Mouse (Mus musculus) forebrain, embryonic 12.5 days (tissue): Measurements from ENCODE around the gene Olfr1394. TPM values are rescaled to one million over a fixed set of nuclear protein-coding genes. Genes with fewer than 3 reads are reported as not detected.
"Not testable (repeated sequence)": the region's sequence is repeated elsewhere in the genome, so short reads cannot be mapped to it uniquely, and the experiment has no call there.

ENCODE experiments used
- ATAC-seq: fragments of 200-750 bp; cut with Nextera tagmentation; 2 replicates; pipeline ENCODE4 v1.8.0; 2017; ENCODE audit warnings: moderate TSS enrichment; ENCODE audit not compliant: low FRiP score
- H3K27ac ChIP-seq: fragments of 300-500 bp; sonication (generic); 2 replicates; pipeline ENCODE4 v1.5.1; 2016; ENCODE audit warnings: mild to moderate bottlenecking
- H3K27me3 ChIP-seq: fragments of 300-500 bp; sonication (generic); 2 replicates; pipeline ENCODE4 v1.6.1; 2016; ENCODE audit warnings: mild to moderate bottlenecking
- H3K36me3 ChIP-seq: fragments of 300-500 bp; sonication (generic); replicated peaks from 2 replicates; pipeline ENCODE4 v1.6.1; 2016; ENCODE audit warnings: mild to moderate bottlenecking
- H3K4me1 ChIP-seq: fragments of 300-500 bp; sonication (generic); 2 replicates; pipeline ENCODE4 v1.6.1; 2016
- H3K4me2 ChIP-seq: fragments of 300-500 bp; sonication (generic); 2 replicates; pipeline ENCODE4 v1.6.1; 2016; ENCODE audit warnings: mild to moderate bottlenecking, moderate library complexity
- H3K4me3 ChIP-seq: fragments of 300-500 bp; sonication (generic); replicated peaks from 2 replicates; pipeline ENCODE4 v1.5.1; 2016; ENCODE audit warnings: mild to moderate bottlenecking
- H3K9ac ChIP-seq: fragments of 300-500 bp; sonication (generic); 2 replicates; pipeline ENCODE4 v1.6.1; 2016; ENCODE audit warnings: mild to moderate bottlenecking
- H3K9me3 ChIP-seq: fragments of 300-500 bp; sonication (generic); 2 replicates; pipeline ENCODE4 v1.6.1; 2016
- WGBS: fragments of 180-500 bp; shearing (Covaris S2); methylation state at CpG from one replicate; pipeline ENCODE4 v1.1.7; 2016; 5-methylcytosine and 5-hydroxymethylcytosine counted together
- polyA plus RNA-seq: library from polyadenylated mRNA; unstranded; fragments of >200 nt; fragmentation: Nextera tagmentation; extraction: Ambion mirVana; gene quantifications from 2 replicates; pipeline ENCODE4 v1.2.1, GENCODE M21; 2016

Olfr1394 gene
- polyA plus RNA-seq, 1 experiment from 2014 or later, result not detected

GRCm38 (mm10) chr11:49168839-49169611 is 14.8 kb downstream of the Olfr1394 start:
- peaks cover 8% of the 10 kb centered on the region for H3K4me1 ChIP-seq

GRCm38 (mm10) chr11:49170576-49170975 is 16.4 kb downstream of the Olfr1394 start:
- no peak overlapping the region for H3K4me3 ChIP-seq
- H3K36me3 ChIP-seq, result no peaks in the 10 kb centered on the region
- no peak overlapping the region for H3K4me2 ChIP-seq
- 0 out of 2 replicates have a peak, but pooled peaks cover 8% of the 10 kb centered on the region for H3K9me3 ChIP-seq
- ATAC-seq, result no peak
- 88% methylated on average over 4 of the region's 4 CpGs for WGBS
- peaks cover 22% of the 10 kb centered on the region for H3K27me3 ChIP-seq
- no peak overlapping the region for H3K27ac ChIP-seq
- peaks cover 8% of the 10 kb centered on the region for H3K4me1 ChIP-seq
- H3K9ac ChIP-seq, result no peak overlapping the region

More at GRCm38 (mm10) chr11:49168839-49169611, 14.8 kb downstream of the Olfr1394 start:
- Histone ChIP-seq H3K27me3 (peaks cover 22% of the 10 kb centered on the region), H3K27ac (no peak overlapping the region), H3K36me3 (no peaks in the 10 kb centered on the region), H3K9ac (0 out of 2 replicates have a peak overlapping the region, but pooled peaks have one; percentile 36), H3K9me3 (0 out of 2 replicates have a peak, but pooled peaks cover 8% of the 10 kb centered on the region), H3K4me2 (peak overlapping the region; percentile 70), H3K4me3 (peak overlapping the region; percentile 37)
- ATAC-seq, result peak; percentile 68; the same call in 1 of the 2 replicates
- WGBS, result 7% methylated on average over 50 of the region's 50 CpGs

GRCm38 (mm10) chr11:49175345-49175744 is 21.2 kb downstream of the Olfr1394 start:
- Histone ChIP-seq H3K9me3 (no peaks in the 10 kb centered on the region), H3K27ac (no peak overlapping the region), H3K4me1 (no peaks in the 10 kb centered on the region), H3K9ac (no peak overlapping the region), H3K4me3 (no peak overlapping the region), H3K27me3 (peaks cover 2% of the 10 kb centered on the region), H3K36me3 (no peaks in the 10 kb centered on the region), H3K4me2 (no peak overlapping the region)
- ATAC-seq, result no peak
- WGBS, result 93% methylated on average over 8 of the region's 8 CpGs

- not testable (repeated sequence) for H3K36me3 ChIP-seq, H3K4me3 ChIP-seq, H3K27me3 ChIP-seq, H3K27ac ChIP-seq, H3K4me1 ChIP-seq, H3K9me3 ChIP-seq, H3K9ac ChIP-seq, ATAC-seq, H3K4me2 ChIP-seq
- 95% methylated on average over 4 of the region's 4 CpGs for WGBS
Observed at GRCm38 (mm10) chr11:49176047-49176779, 22.0 kb downstream of the Olfr1394 start.

- 68% methylated on average over 1 of the region's 1 CpGs for WGBS
Observed at GRCm38 (mm10) chr11:49183172-49183571, 29.0 kb downstream of the Olfr1394 start.

GRCm38 (mm10) chr11:49186452-49186851 is 32.3 kb downstream of the Olfr1394 start:
- 78% methylated on average over 6 of the region's 6 CpGs for WGBS
- Histone ChIP-seq H3K27me3 (no peaks in the 10 kb centered on the region), H3K4me1 (no peaks in the 10 kb centered on the region), H3K4me2 (no peak overlapping the region), H3K27ac (no peak overlapping the region), H3K9me3 (no peaks in the 10 kb centered on the region), H3K4me3 (no peak overlapping the region), H3K36me3 (no peaks in the 10 kb centered on the region), H3K9ac (no peak overlapping the region)
- no peak for ATAC-seq

More at GRCm38 (mm10) chr11:49183172-49183571, 29.0 kb downstream of the Olfr1394 start:
- Histone ChIP-seq H3K27ac (no peak overlapping the region), H3K4me1 (no peaks in the 10 kb centered on the region), H3K9me3 (no peaks in the 10 kb centered on the region), H3K27me3 (no peaks in the 10 kb centered on the region), H3K4me3 (no peak overlapping the region), H3K9ac (no peak overlapping the region), H3K36me3 (no peaks in the 10 kb centered on the region), H3K4me2 (no peak overlapping the region)
- no peak for ATAC-seq

GRCm38 (mm10) chr11:49186955-49187488 is 32.8 kb downstream of the Olfr1394 start, which contains the start of gene Btnl9:
Gene Btnl9, minus strand, starts transcription at chr11:49187159.
- no peak for ATAC-seq
- Histone ChIP-seq H3K9me3 (no peaks in the 10 kb centered on the region), H3K27ac (no peak within 1 kb of the TSS), H3K4me2 (no peak within 1 kb of the TSS), H3K27me3 (no peaks in the 10 kb centered on the region), H3K36me3 (no peaks in the 10 kb centered on the region), H3K9ac (no peak within 1 kb of the TSS), H3K4me1 (no peaks in the 10 kb centered on the region), H3K4me3 (no peak within 1 kb of the TSS)
- 76% methylated on average over 8 of the region's 8 CpGs for WGBS

- no peak for ATAC-seq
- no peak overlapping the region for H3K27ac ChIP-seq
- no peaks in the 10 kb centered on the region for H3K9me3 ChIP-seq
- no peak overlapping the region for H3K9ac ChIP-seq
- H3K27me3 ChIP-seq, result no peaks in the 10 kb centered on the region
- H3K4me2 ChIP-seq, result no peak overlapping the region
- H3K4me3 ChIP-seq, result no peak overlapping the region
- WGBS, result 78% methylated on average over 10 of the region's 10 CpGs
- H3K36me3 ChIP-seq, result no peaks in the 10 kb centered on the region
- no peaks in the 10 kb centered on the region for H3K4me1 ChIP-seq
Observed at GRCm38 (mm10) chr11:49187701-49188100, 33.5 kb downstream of the Olfr1394 start.

GRCm38 (mm10) chr11:49189737-49190136 is 35.6 kb downstream of the Olfr1394 start:
- Histone ChIP-seq H3K4me1 (no peaks in the 10 kb centered on the region), H3K4me2 (no peak overlapping the region), H3K27ac (no peak overlapping the region), H3K4me3 (no peak overlapping the region), H3K9ac (no peak overlapping the region), H3K36me3 (no peaks in the 10 kb centered on the region), H3K27me3 (no peaks in the 10 kb centered on the region), H3K9me3 (no peaks in the 10 kb centered on the region)
- WGBS, result 9% methylated on average over 7 of the region's 7 CpGs
- no peak for ATAC-seq

GRCm38 (mm10) chr11:49191083-49191482 is 36.9 kb downstream of the Olfr1394 start:
- H3K27me3 ChIP-seq, result no peaks in the 10 kb centered on the region
- no peak overlapping the region for H3K9ac ChIP-seq
- WGBS, result 57% methylated on average over 2 of the region's 2 CpGs
- H3K4me2 ChIP-seq, result no peak overlapping the region
- H3K36me3 ChIP-seq, result no peaks in the 10 kb centered on the region
- H3K4me1 ChIP-seq, result no peaks in the 10 kb centered on the region
- no peak overlapping the region for H3K27ac ChIP-seq
- no peak overlapping the region for H3K4me3 ChIP-seq
- H3K9me3 ChIP-seq, result no peaks in the 10 kb centered on the region
- no peak for ATAC-seq

GRCm38 (mm10) chr11:49194771-49195170 is 40.6 kb downstream of the Olfr1394 start:
- H3K36me3 ChIP-seq, H3K9me3 ChIP-seq, H3K27ac ChIP-seq, H3K4me2 ChIP-seq, ATAC-seq, H3K9ac ChIP-seq, H3K27me3 ChIP-seq, H3K4me1 ChIP-seq, H3K4me3 ChIP-seq: not testable (repeated sequence)
- WGBS, result 95% methylated on average over 9 of the region's 9 CpGs

GRCm38 (mm10) chr11:49195819-49196322 is 41.7 kb downstream of the Olfr1394 start:
- Histone ChIP-seq H3K4me3 (no peak overlapping the region), H3K36me3 (no peaks in the 10 kb centered on the region), H3K9ac (no peak overlapping the region), H3K9me3 (no peaks in the 10 kb centered on the region), H3K27ac (no peak overlapping the region), H3K27me3 (no peaks in the 10 kb centered on the region), H3K4me1 (no peaks in the 10 kb centered on the region), H3K4me2 (no peak overlapping the region)
- no peak for ATAC-seq
- 91% methylated on average over 7 of the region's 7 CpGs for WGBS
